Mouse (Mus musculus): ENCODE measurements around the gene Slc22a5.
A peak's percentile ranks its signal among the peaks of the same experiment; 100 is the strongest.
"Not testable (repeated sequence)": the region's sequence is repeated elsewhere in the genome, so short reads cannot be mapped to it uniquely, and the experiment has no call there.

Gene Slc22a5

DNA sequence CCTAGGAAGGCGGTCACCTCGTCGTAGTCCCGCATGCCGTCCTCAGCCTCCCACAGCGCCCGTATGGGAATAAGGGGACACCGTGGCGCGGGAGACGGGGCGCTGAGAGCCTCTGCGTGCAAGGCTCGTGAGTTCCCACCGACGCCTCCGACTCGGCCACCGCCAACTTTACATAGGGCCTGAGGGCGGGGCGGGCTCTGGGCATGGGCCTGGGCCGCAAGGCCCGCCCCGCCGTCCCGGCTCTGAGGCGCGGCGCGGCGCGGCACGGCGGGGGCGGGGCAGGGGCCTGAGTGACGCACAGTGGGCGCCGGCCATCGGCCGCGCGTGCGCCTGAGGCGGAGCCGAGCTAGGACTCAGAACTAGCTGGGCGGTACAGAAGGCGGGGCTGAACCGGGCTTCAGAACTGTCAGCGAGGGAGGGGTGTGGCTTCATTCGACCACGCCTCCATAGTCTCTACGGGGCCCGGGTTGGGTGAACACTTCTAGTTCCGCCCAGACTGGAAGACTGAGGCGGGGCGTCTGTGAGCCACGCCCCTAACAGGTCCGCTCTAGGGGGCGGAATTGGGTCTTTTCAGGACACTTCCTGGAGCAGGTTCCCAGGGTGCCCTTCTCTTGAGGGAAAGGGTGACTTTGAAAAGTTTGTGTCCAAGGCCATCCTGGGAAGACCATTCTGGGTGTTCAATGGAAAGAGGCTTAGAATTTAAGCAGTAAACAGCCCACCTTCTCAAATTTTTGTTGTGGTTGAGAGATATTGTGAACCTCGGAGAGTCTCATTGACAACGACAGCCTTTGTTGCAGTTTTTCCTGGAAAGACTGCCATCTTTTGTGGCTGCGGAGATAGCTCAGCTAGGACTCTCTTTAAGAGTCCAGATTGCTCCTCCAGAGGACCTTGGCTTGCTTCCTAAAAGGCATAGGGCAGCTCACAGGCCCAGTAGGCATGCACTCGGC, at the start of gene Slc22a5:
TSS of gene Slc22a5 (minus strand) at position 156 of the 947 bp plus-strand sequence.
- peak; percentile 96 to 99 for DNase-seq (ENCODE audit: low read depth in 2 of 2, low spot score in 2 of 2)

DNA sequence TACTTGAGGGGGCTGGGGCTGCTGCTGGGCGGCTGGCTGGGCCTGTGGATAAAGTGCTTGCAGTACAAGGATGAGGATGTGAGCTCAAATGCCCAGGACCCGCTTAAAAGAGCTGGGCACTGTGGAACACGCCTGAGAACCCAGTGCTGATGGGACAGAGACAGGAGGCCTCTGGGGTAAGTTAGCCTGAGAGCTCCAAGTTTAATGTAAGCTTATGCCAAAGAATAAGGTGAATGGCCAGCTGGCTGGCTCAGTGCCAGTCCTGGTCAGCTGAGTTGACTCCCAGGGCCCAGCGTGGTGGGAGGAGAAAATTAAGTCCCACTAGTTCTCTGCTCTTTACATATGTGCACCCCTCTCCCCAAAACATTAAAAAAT, 40.5 kb upstream of the Slc22a5 start:
- not testable (repeated sequence) for DNase-seq (ENCODE audit: low read depth in 2 of 2, low spot score in 2 of 2)

DNA sequence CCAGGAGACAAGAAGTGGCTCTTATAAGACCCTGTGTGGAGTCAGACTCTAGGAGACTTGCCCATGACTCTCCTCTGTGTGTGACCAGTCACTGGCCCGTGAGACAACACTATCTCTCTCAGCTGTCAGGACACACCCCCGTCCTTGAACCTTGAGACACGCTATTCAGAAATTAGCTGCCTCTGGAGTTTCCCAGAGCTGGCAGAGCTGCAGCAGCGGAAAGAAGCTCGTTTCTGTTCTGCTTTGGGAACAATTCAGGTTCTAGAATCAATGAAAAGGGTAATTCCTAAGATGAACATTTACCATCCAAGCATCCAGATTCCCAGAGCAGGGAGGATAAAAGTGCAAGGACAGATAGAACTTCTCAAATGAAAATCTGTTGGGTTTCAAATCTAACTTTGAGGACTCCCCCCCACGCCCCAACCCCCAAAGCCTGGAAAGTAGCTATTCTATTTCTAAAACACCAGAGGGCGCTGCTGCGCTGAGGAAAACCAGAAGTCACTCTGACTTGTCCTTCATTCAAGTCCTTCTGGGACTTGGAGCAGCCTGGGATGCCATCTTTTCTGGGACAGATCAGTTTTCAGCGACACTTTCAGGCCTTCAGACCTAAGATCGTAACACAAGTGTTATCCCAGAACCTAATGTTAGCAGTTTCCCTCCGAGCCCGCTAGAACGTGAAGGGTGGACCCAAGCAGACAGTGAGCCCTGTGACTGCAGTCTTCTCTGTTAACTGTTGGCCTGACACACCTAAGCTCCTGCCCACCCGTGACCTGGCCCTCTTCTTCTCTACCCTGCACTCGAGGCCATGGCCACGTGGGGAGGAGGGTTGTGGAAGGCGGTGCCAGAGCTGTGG, 39.9 kb upstream of the Slc22a5 start:
- DNase-seq (ENCODE audit: low read depth in 2 of 2, low spot score in 2 of 2): peak; percentile 14 to 44

DNA sequence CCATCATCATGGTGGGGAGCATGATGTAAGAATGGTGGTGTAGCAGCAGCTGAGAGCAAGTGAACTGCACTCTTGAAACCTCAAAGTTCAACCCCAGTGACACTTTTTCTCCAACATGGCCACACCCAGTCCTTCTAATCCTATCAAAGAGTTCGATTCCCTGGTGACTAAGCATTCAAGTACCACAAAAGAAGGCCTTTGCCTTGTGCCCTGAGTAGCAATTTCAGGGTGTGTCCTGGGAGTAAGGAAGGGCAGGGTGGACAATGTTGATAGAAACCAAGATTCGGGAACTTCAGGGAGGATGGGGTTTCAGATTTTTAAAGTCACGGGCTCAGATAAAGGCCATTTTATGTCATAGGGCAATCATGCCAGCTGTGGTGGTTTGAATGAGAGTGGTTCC, 38.3 kb upstream of the Slc22a5 start:
- DNase-seq (ENCODE audit: low read depth in 2 of 2, low spot score in 2 of 2): no peak

DNA sequence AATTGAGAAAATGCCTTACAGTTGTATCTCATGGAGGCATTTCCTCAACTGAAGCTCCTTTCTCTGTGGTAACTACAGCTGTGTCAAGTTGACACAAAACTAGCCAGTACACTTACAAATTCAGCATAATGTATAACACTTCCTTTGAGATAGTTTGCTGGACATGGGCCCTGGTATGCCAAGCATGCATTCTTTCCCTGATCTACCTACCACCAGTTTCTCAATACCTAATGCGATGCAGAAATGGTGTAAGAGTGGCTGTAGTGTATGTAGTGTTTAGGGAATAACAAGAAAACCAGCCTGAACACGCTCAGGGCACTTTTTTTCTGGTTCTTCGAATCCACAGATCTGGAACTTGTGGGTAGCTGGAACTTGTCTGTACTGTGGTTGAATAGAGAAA, 37.1 kb upstream of the Slc22a5 start:
- DNase-seq (ENCODE audit: low read depth in 2 of 2, low spot score in 2 of 2): no peak

DNA sequence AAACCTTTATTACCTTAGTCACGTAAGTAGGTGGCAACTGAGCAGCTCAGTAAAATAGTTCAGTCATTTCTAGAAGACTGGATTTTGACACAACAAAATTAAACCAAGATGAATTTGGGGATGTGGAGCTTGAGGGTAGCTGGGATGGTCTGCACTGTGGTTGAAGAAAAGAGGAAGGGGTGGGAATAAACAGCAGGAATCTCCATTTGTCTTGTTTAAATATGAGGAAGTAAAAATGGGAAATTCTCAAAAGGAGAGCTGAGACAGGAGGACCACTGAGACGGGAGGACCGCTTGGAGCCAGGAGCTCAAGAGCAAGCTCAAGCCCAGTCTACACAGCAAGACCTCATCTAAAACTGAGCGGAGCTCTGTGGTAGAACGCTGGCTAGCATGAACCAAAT, 34.8 kb upstream of the Slc22a5 start:
- no peak for DNase-seq (ENCODE audit: low read depth in 2 of 2, low spot score in 2 of 2)

DNA sequence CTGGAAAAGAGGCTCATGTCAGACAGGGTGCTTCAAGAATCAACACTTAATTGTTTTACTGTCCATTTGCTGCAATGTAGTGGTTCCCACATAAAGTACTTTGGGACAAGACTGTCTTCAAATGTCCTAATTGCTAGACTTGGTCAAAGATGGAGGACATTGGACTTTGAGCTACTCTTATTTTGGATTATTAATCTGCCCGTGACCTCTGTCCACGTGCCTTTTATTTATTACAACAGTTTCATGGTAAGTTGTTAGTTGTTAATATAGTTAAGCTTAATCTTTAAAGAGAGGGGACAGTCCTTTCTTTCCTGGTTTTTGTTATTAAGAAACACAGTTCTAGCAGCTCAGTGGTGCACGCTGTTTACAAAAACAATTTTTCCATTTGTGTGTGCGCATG, 27.4 kb upstream of the Slc22a5 start:
- no peak for DNase-seq (ENCODE audit: low read depth in 2 of 2, low spot score in 2 of 2)

DNA sequence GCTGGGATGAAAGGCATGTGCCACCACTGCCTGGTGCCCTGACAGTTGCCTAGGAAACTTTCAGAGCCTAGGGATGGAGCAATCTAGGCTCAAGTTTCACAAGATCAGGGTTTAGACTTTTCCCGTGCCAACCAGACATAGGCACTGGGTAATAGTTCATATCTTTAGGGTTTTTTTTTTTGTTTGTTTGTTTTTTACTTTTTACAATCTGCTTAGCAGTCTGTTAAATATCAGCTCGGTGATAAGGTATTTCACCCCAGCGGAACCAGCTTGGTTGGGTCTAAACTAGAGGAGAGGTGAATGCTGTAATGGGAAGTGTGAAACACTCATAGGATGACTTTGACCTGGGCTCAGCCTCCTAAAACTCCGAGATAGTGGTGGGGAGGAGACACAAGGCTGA, 19.6 kb upstream of the Slc22a5 start:
- DNase-seq (ENCODE audit: low read depth in 2 of 2, low spot score in 2 of 2): no peak

DNA sequence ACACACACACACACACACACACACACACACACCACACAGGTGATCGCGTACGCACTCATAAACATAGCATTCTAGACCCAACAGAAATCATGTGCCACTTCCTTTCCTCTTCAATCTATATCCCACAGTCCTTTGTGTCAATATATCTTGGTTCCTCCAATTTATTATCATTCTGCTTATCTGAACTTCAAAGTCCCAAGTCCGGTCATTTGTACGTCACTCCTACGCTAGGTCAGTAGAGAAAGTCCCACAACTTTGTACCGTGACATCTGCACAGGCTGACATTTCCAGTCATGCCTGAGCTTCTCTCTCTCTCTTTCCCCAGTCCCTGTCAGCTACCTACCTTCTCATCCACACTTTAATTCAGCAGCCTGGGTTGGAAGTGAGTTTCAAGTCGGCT, 17.2 kb upstream of the Slc22a5 start:
- no peak for DNase-seq (ENCODE audit: low read depth in 2 of 2, low spot score in 2 of 2)

DNA sequence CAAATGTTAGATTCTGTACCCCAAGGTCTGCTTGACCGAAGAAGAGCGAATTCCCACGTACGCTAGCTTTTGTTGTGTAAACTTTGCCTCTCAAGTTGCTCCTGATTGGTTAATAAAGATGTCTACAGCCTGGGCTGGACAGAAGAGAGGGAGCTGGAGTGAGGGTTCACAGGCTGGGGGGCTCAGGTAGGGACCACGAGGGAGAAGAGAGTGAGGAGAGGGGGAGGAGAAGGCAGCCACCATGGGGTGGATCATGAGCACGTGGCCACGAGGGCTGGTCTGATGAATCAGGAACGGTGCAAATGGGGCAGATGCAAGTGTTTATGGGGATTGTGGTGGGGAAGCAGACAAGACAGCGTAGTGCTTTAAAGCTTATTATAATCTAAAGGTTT, 13.1 kb upstream of the Slc22a5 start:
- no peak for DNase-seq (ENCODE audit: low read depth in 2 of 2, low spot score in 2 of 2)

DNA sequence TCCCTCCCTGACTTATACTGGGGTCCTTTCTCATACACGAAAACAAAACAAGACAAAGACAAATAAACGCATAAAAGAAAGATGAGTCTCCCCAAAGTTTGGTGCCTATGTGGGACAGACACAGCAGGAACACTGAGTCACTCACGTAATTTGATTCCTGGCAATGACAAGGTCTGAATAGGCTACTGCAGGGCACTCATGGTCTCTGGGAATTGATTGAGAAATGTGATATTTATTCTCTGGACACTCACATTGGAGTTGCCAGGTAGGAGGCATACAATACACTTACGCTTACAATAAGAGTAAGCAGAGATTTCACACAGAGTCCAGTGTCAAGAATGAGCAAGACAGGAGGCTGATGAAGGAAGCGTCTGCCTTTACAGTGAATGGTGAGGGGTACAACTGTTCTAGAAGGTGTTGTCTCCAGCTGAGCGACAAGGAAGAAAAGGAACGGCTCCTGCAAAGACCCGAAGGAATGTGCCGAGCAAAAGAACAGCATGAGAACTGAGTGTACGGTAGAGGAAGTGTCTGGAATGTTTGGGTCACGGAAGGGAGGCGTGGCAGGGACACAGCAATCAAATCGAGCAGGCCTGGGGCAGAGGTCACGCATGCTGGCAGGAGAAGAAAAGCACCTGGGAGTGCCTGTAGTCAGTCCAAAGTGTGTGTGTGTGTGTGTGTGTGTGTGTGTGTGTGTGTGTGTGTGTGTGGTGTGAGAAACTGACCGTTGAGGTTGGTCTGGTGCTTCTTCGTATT, 12.5 kb upstream of the Slc22a5 start:
- DNase-seq (ENCODE audit: low read depth in 2 of 2, low spot score in 2 of 2): no peak

DNA sequence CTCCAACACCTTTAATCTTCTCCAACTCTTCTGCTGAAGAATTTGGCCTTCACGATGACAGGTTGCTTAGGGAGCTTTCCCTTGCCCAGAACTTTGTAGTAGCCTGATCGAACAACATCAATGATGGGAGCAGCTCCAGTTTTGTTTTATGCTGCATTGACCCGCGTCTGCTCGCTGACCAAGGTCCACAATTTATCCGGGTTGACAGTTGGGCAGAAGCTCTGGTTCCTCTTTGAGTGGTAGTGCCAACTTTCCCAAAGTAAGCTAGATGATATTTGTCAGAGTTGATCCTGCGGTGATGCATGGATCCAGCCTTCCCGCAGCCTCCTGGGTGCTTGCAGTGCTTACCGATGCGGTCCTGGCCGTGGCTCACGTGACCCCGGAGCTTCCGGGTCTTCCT, 11.3 kb upstream of the Slc22a5 start:
- DNase-seq (ENCODE audit: low read depth in 2 of 2, low spot score in 2 of 2): no peak

DNA sequence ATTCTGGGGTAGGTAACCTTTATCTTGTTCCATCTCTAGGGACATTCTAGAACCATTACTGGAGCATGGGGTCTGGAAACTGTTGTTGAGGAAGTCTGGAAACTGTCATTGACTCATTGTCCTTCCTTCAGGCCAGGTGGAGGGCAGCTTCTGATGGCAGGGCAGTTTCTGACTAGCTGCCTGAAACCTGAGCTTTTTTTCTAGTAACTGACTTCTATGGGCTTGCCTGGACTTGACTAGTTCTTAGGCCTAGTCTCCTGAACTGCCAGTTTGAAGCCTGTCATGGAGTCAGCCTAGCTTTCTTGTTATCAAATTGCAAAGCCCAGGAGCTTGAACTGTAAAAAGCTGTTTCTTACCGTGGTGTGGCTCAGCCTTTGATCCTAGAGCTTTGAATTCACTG, 9.5 kb upstream of the Slc22a5 start:
- no peak for DNase-seq (ENCODE audit: low read depth in 2 of 2, low spot score in 2 of 2)

DNA sequence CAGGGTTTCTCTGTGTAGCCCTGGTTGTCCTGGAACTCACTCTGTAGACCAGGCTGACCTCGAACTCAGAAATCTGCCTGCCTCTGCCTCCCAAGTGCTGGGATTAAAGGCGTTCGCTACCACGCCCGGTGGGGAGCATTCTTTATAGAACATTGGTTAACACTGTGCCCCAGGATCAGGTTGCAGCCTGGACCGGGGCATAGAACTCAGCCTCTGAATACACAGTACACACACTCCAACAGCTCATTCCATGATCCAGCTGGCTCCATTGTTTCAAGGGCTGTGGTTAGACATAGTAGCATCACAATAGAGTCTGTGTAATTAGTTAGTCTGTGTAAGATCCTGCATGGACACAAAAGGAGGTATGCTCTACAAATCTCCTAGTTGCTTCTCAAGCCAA, 8.5 kb upstream of the Slc22a5 start:
- DNase-seq (ENCODE audit: low read depth in 2 of 2, low spot score in 2 of 2): no peak

DNA sequence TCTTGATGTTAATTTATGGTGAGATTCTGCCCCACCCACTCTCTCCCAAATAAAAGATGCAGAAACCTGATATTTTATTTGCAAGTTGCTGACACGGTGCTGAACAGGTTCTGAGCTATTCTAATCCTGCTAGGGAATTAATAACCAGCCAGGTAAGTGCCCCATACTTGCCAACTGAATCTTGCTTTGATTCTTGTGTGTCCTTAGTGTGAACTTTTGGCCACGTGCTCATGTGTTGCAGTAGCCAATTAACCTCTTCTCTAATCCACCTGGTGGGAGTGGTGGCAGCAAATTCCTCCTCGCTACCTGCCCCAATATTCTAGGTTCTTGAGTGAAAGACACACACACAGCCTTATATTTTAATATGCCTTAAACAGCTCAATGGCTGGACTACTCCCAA, 7.5 kb upstream of the Slc22a5 start:
- DNase-seq (ENCODE audit: low read depth in 2 of 2, low spot score in 2 of 2): no peak

DNA sequence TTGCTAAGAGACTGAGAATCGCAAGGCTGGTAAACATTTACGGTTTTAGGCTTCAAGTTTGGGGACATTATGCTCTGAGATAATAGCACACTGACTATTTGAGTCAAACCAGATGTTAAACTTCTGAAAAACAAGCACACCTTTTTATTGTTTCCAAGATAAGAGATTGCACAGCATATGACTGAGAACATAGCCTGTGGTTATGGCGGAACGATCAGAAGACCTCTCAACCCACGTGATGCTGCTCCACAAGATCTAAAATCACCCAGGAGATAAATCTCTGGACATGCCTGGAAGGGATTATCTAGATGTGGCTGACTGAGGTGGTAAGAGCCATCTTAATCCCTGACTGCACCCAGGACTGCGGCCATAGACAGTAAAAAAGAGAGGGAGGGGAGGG, 5.5 kb upstream of the Slc22a5 start:
- DNase-seq (ENCODE audit: low read depth in 2 of 2, low spot score in 2 of 2): no peak

DNA sequence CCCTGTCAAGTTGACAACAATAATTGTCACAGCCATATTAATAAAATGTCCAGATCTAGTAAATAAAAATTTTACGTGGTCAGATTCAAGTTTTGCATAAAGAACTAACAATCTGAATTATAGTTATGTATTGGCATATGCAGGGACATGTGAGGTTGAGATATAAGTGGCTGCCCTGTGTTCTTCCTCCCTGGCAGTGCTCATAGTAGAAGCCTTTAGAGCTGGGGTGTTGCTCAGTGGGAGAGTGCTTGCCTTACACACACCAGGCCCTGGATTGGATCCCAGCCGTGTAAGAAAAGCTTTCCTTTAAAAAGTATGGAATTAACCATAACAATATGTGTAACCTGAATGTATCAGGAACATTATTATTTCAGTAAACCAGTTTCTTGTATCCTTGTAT, 2.0 kb upstream of the Slc22a5 start:
- DNase-seq (ENCODE audit: low read depth in 2 of 2, low spot score in 2 of 2): no peak

DNA sequence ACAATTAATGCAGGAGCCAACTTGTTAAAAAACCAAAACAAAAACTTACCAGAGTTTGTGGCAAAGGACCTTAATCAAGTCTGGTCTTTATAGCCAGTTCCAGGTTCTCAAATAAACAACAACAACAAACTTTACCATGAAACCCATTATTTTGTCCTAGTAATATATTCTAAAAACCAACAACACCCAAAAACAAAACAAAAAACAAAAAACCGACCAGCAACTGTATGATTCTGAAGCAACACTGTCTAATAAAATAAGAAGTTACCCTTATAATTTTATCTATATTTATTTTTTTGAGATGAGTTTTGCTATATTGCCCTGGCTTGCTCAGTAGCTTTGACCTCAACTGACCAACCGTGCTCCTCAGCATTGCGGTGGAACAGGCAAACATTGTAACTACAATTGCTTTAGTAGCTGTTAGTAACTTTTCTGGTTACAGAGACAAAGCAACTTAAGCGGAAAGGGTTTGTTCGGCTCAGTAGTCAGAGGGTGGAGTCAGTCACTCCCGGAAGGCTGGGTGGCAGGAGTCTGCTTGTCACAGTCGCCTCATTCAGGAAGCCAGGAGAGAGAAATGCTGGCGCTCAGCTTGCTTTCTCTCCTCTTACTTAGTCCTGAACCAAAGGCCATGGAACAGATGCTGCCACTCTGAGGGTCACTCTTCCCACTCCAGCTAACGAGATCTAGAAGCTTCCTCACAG, 1.4 kb upstream of the Slc22a5 start:
- DNase-seq (ENCODE audit: low read depth in 2 of 2, low spot score in 2 of 2): peak; percentile 28 to 36

DNA sequence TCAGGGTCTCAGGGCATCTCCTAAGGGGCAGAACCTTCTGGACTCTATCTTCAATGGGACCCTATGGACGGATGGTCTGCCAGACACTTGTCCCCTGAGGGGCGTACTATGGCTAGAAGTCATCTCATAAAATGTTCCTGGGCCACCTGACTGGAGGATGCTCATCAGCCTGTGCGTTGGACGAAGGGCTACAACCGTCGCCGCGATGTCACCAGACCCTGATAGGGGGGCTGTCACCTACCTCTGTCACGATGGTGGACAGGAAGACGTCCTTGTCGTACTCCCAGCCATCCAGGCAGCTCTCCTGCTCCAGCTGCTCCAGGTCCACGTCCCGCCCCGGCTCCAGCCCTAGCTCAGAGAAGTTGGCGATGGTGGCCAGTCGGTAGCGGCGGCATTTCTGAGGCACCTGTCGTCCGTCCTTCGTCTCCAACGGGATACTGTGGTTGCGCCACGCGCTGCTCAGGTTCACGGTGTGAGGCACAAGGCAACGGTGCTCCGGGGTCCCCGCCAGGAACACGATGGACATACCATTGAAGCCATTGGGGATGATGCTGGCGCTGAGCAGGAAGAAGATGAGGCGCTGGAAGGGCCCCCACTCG, 455 bp downstream of the Slc22a5 start:
- DNase-seq (ENCODE audit: low read depth in 2 of 2, low spot score in 2 of 2): peak in 1 of 2 experiments; percentile 24

DNA sequence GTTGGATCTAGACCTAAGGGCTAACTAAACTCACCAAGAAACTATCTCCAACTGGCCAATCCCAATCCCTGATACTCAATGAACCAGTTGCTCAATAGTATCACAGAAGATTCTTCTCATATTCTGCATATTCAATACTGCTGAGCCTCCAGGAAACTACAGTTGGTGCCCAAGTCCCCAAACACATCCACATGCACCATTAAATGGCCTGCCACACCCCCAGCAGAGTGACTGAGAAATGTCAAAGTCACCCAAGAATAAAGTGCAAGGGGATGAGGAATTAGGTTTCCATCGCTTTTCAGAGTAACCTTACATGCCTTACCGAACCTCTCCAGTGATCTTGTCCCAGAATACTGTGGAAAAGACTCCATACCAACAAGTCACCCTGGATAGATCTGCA, 1.2 kb downstream of the Slc22a5 start:
- DNase-seq (ENCODE audit: low read depth in 2 of 2, low spot score in 2 of 2): no peak
